Mouse (Mus musculus): ENCODE results near the gene C1rl.
"Not testable (repeated sequence)": the region's sequence is repeated elsewhere in the genome, so short reads cannot be mapped to it uniquely, and the experiment has no call there.

The C1rl gene

DNA sequence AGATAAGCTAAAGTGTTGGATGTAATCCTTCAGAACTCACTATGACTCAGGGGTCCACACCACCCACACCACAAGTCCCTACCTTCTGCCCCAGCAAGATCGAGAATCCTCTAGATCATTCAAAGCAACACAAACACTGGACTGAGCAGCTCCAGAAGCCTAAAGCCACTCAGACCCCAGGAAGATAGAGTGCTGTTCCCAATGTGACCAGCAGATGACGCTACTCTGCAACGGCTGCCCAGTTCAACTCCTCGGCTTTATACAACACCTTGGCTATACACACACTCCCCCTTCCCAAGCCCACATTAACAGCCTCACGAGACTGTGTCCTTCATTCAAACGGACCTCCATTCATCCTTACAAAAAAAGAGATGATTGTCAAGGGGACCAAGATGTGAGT, 20.1 kb upstream of the C1rl start:
- DNase-seq (ENCODE audit: low spot score): peak; percentile 47

DNA sequence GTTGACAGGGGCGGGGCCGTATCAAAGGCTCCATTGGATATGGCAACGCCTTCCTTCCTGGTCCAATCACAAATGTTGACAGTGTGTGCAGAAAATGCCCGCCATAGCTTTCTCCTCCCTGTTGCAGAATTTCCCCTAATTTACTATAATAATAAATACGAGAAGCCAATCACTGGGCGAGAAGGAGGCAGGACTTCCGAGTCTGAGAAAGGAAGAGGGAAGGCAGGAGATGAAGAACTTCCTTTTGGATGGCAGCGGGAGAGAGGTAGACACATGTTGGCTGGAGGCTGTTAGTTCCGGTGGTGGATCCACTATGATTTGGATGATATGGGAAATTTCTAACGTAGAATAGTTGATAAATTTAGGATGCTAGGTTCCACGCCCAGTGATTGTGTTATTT, 18.3 kb upstream of the C1rl start:
- DNase-seq (ENCODE audit: low spot score): no peak

DNA sequence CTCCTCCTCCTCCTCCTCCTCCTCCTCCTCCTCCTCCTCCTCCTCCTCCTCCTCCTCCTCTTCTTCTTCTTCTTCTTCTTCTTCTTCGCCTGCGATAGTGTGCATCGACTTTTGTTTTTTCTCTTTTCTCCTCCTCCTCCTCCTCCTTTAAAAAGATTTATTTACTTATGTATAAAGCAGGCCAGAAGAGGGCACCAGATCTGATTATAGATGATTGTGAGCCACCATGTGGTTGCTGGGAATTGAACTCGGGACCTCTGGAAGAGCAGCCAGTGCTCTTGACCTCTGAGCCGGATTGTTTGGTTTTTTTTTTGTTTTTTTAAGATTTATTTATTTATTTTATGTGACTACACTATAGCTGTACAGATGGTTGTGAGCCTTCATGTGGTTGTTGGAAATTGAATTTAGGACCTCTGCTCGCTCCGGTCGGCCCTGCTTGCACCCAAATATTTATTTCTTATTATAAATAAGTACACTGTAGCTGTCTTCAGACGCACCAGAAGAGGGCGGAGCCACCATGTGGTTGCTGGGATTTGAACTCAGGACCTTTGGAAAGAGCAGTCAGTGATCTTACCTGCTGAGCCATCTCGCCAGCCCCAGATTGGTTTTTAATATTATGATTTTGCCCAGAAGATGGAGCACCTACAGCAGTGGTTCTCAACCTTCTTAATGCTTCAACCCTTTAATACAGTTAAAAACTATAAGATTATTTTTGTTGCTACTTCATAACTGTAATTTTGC, 17.4 kb upstream of the C1rl start:
- DNase-seq (ENCODE audit: low spot score): not testable (repeated sequence)

DNA sequence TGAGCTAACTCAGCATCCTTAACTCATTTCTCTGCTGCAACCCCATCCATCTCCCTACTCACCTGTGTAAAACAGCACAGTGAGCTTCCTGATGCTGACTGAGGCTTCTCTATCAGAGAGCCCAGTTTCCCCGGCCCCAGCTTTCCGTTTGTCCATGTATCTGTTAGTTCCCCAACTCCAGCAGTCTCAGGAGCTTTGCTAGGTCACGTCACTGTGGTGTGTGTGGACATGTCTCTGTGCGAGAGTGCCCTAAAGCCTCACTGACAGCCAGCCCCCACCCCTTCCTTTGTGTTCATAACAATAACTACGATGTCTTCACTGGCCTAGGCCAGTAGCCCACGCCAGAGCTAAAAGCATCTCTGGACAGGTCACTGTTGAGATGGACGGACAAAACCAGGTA, 16.7 kb upstream of the C1rl start:
- no peak for DNase-seq (ENCODE audit: low spot score)

DNA sequence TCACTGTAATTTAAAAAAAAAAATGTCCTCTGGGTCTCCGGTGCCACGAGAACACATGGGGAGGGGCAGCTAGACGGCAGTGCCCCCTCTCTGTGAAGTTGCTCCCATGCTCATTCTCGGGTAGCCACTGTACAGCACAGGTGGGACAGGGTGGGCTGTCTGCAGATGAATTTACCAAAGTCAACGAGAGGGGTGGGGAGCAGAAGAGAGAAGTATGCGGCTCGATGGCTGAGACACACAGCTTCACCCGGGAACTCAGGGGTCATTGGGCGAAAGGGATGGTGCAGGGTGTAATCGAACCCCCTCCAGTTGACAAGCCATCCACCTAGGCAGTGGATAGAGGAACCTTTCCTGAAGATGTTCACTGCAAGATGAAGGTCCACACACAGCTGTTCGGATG, 16.1 kb upstream of the C1rl start:
- DNase-seq (ENCODE audit: low spot score): no peak

DNA sequence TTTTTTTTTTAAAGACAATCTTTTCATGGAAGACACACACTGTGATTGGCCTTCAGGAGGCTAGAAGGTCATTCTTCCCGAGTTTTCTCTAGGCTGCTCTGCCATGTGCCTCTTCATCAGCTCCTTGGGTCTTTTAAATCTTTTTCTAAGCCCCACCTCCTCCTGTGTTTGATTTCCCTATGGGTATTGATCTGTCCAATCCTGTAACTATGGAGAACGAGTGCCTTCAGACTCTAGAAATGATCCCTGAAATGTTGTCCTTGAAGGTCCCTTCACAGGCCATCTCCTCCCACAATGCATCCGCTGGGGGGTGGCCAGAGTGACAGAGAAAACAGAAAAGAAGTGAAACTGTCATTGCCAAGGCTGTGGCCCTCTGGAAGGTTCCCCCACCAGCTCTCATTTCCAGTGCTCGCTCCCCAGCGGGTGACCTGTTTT, 15.7 kb upstream of the C1rl start:
- DNase-seq (ENCODE audit: low spot score): no peak

DNA sequence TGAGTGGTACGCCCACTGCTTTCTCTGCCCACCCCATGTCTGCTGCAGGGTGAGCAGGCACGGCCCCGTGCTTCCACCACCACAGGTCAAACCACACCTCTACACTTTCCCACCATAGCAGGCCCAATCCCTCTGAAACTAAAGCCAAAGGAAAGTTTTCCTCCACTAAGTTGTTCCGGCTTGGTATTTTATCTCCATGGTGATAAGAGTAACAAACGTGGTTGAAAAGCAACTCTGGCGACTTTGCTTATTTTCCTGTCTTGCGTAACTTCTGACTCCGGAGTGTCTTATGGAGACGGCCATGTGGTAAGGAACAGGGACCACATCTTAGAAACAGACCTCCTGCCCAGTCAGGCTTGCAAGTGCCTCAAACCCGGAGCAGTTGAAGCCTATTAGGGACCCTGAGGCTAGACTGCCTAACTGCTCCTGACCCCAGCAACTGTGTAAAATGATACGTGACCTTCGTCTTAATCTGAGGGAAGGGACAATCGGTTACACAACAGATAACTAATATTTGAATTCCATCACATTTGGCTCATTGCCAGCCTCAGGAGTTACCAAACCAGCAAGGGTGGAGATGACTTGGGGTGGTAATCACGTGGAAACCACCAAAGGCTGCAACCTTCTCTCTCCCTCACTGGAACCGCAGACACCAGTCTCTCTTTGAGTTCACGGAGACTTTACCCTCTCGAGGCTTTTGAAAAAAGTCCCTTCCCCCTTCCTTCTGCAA, 14.8 kb upstream of the C1rl start:
- peak; percentile 80 for DNase-seq (ENCODE audit: low spot score)

DNA sequence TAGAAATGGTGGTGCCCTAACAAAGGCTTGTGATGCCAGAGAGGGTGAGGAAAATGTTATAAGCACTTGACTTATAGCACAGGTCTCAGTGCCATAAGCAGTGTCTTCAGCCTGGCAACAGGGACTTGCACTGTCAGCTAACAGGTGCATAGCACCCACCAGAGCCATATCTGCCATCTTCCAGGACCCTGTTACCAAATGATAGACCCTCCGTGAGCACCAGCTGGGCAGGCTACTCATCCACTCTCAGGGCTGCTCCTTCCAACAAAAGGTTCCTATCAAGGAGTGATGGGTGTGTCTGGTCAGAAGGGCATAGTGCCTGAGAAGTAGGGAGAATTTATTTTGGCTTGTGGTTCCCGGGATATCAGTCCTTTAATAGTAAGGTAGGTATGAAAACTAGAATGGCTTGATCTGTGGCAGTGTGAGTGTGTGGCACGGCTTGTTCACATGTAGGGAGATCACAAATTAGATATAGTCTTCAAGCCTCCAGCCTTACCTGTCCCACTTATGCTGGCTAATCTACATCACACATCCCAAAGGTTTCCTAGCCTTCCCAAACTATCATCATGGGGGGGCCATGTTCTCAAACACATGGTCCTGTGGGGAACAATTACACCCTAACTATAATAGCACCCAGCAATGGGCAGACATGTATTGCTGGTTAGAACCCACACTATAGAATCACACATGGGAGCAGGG, 13.9 kb upstream of the C1rl start:
- DNase-seq (ENCODE audit: low spot score): no peak

DNA sequence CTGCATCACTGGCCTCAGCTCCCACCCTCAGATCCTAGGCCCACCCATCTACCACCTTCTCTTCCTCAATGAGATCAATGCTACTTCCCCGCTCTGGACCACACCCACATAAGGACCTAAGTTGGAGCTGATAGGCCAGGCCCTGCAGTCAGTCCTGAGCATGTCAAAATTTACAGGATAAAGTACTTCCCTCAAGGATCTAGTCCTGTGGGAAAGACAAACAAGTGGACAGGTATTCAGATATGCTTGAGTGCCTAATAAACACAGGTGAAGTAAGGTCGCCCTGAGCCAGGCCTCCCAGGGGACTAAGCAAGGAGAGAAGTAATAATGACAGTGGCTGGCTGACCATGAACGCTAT, 13.4 kb upstream of the C1rl start:
- DNase-seq (ENCODE audit: low spot score): peak; percentile 51

DNA sequence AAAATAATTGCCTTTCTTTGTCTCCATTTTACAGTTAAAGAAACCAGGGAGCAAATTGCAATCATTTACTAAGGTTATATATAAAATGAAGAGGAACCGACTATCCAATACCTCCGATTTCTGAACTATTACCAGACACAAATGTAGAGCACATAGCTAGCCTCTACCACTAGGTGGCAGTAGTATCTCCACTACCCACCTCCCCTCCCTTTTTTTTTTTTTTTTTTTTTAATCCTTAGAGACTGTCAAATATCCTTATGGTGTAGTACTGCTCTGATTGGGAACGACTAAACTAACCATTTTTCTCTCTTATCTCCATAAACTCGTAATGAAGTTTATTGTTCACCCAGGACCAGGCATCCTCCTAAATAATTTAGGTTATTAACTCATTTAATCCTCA, 12.6 kb upstream of the C1rl start:
- DNase-seq (ENCODE audit: low spot score): peak; percentile 29

DNA sequence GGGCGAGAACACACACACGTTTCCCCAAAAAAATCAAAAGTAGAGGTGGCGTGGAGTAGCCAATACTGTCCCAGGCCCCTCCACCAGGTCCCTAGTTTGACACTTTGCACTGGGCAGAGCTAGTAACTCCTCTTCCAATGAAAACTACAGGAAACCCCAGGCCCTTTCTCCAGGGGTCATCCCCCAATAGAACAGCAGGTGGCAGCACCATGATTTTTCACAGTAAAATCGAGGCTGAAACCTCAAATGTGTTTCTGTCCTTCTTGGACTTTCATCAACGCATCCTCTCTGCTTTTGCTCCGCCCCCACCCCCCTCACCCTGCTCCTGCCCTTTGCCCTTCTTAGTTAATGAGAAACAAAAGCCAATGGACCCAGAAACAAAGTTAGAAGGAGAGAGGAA, 11.3 kb upstream of the C1rl start:
- peak; percentile 27 for DNase-seq (ENCODE audit: low spot score)

DNA sequence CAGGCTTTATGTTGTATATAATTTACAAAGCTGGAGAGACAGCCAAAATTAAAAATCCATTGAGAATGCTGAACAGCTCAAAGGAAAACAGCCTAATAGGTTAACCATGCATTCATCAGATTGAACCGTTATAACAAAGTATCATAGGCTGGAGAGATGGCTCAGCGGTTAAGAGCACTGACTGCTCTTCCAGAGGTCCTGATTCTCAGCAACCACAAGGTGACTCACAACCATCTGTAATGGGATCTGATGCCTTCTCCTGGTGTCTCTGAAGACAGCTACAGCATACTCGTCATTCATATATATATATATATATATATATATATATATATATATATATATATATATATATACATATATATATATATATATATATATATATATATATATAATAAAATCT, 9.1 kb upstream of the C1rl start:
- DNase-seq (ENCODE audit: low spot score): not testable (repeated sequence)

DNA sequence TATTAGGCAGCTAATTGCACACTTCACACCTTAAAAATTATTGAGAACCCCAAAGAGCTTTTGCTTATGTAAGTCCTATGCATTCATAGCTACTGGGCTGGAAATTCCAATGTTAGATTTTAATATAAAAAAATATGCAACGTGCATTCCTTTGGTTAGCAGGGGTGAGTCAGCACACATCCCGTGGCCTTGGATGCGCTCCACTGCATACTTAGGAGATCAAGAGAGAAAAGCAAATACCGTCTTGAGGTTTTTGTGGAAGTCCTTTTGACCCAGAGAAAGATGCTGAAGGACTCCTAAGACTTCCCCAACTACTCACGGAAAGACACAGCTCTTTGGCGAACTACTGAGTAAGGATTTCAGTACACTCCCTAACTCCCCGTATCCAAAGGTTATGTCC, 8.1 kb upstream of the C1rl start:
- no peak for DNase-seq (ENCODE audit: low spot score)

DNA sequence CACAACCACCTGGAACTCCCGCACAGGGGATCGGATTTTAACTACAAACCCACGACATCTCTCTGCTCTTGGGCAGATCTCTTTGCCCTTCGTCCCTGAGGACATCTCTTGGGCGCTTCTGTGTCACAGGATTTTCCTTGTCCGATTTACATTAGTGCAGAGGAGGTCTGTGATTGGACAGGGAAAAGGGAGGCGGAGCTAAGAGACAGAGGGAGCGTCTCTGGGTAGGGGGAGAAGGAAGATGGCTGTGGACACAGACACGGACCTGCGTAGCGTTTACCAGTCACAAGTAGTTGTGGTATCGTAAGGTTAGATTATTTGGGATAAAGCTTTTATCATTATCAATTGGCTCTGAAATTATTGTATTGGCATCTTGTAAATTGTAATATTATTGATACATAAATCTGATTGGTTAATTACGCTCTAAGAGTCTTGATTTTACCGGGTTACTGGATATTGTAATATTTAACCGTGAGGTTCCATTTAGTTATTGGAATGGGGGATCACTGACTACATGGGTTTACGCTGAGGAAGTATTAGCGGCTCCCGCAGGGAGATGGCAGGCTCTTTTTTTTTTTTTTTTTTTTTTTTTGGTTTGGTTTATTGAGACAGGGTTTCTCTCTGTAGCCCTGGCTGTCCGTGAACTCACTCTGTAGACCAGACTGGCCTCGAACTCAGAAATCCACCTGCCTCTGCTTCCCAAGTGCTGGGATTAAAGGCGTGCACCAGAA, 7.3 kb upstream of the C1rl start:
- no peak for DNase-seq (ENCODE audit: low spot score)

DNA sequence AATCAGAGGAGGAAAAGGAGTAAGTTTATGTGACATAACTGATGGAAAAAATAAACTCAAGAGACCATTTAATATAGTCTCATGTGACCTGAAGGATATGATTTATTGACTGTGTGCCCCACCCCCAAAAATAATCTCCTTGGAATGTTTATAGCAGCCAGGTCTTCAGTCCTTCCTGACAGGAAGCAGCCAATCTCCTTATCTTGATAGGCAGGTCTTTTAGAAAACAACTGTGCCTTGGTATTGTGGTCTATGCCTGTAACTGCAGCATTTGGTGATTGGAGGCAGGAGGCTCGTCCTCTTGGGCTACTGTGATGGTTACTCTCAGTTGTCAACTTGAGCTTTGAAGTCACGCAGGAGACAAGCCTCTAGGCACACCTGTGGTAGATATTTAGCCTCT, 5.4 kb upstream of the C1rl start:
- DNase-seq (ENCODE audit: low spot score): no peak

DNA sequence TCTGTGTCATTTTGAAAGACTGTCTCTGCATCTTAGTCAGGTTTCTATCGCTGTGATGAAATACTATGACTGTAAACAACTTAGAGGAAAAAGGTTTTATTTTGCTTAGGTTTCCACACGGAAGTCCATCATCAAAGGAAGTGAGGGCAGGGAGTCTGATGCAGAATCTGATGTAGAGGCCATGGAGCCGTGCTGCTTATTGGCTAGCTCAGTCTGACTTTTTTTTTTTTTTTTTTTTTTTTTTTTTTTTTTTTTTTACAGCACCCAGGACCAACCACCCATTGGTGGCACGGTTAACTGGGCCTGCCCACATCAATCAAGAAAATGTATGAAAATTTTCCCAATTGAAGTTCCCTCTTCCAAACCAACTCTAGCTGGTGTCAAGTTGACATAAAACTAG, 4.0 kb upstream of the C1rl start:
- DNase-seq (ENCODE audit: low spot score): no peak

DNA sequence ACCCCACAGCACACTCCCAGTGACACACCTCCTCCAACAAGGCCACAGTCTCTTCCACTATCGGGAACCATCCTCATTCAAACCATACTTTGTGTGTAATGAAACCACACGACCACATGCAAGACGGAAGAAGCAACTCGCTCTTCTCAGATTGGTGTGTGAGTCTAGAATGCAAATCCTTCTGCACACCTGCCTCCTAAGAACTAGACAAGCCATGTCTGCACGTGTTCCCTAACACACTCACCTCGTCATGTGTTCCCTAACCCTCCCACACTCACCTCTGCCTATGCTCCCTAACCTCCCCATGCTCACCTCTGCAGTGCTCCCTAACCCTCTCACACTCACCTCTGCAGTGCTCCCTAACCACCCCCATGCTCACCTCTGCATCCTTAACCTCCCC, 1.5 kb upstream of the C1rl start:
- DNase-seq (ENCODE audit: low spot score): no peak

DNA sequence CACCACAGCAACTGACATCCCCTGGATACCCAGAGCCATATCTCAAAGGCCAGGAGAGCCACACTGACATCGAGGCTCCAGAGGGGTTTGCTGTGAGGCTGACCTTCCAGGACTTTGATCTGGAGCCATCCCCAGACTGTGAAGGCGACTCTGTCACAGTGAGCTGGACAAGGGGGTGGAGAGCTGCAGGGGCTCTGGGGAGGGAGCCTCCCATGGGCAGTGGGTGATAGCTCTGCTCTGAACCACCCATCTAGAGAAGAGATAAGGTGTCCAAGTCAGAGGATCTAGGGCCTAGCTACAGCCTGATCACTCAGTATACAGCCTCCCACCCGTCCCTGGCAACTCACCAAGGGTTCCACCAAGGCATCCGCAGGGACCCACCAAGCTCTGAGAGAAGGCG, 973 bp downstream of the C1rl start:
- no peak for DNase-seq (ENCODE audit: low spot score)

DNA sequence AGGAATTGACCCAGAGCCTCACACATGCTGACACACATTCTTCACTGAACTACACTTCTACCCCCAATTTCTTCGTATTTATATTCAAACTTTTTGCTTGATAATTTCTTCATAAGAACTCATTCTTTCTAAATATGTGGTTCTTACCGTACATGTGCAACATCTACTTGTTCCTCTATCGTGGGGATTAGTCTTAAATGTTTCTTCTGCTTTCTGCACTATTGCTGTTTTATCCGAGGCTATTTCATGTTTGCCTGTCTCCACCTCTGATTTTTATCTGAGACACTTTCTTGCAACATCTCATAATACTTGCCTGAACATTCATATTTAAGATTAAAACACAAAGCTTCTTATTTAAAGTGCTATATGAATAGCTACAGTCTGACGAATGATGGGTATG, 3.1 kb downstream of the C1rl start:
- no peak for DNase-seq (ENCODE audit: low spot score)

DNA sequence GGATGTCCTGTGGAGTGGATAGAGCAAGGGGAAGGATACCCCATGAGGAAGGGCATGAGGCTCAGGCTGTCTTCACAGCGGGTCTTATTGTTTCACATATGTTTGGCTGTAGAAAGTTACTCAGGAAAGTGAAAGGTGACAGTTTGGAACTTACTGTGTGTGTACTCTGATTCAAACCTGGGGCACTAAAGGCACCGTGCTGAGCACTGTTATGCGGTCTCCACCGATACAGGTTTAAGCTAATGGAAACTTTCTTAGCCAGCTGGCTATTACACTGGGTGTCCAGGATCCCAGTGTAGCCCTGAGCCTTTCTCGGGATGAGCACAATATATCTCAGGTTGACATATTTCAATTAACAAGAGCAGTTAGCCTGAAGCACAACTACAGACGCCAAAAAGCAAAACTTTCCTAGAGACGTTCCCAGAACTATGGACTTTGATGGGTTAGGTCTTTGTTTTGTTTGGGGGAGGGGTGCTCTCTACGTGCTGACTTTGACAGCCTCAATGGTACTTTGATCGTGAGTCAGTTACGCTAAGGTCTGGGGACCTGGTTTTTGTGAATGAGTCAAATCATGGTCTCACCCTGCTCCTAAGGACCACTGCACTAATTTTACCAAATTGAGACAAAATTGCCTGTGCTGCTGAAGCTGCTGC, 7.1 kb downstream of the C1rl start:
- no peak for DNase-seq (ENCODE audit: low spot score)

DNA sequence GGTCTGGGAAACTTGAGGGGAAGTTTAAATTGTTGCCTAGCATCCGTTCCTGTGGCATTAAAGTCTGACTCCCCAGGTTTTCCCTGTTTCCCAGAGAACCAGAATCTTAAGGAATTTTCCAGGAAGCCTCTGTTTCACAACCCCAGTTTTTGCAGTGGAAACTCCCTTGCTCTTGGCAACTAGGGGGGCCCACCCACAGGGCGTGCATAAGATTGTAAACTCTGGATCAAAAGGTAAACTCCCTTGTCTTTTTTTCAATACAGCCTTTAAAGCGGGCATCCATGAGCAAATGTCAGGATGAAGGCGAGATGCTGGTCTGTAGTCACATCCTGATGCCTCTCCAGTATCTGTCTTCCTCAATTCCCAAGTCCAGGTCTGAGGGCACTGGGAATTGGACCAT, 8.6 kb downstream of the C1rl start:
- no peak for DNase-seq (ENCODE audit: low spot score)

DNA sequence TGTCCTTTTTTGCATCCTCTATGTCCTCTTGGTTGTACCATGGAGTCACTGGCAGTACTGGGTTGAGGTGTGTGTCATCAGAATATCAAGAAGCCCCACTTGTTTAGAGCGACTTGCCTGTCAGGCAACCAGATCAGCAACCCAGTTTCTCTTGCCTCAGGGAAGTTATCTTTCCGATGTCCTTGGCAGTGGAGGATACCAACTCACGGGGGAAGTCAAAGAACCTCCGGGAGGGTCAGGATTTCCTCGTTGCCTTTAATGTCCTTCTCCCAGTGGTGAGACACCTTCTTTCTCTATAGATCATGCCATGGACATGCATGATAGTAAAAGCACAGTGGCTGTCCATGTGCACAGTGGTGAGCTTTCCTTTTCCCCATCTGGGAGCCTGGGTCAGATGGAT, 9.1 kb downstream of the C1rl start:
- DNase-seq (ENCODE audit: low spot score): no peak

Measured in lung, postnatal 25 days (tissue).